Mouse (Mus musculus) kidney, adult 2 months (tissue): ENCODE results near the gene Acsl4.

Experiments
- CTCF ChIP-seq: fragments of 200-500 bp; conservative IDR thresholded peaks from 2 replicates; pipeline ENCODE4 v1.5.1; 2011; ENCODE audit warnings: low read depth, mild to moderate bottlenecking, control low read depth, low read length, moderate library complexity, mixed read lengths; ENCODE audit not compliant: insufficient read depth, insufficient read length
- POLR2A ChIP-seq: fragments of 200-500 bp; IDR thresholded peaks from one replicate; pipeline ENCODE4 v1.6.1; 2011; ENCODE audit warnings: low read depth, low read length, control low read depth

- TF ChIP-seq CTCF = no peak
- TF ChIP-seq POLR2A = no peak
Measured at GRCm38 (mm10) chrX:142379894-142380293, 10.4 kb downstream of the Acsl4 start.
